Mouse (Mus musculus) adrenal gland, adult (tissue): Measurements from ENCODE around the gene Kctd3.
A peak's percentile ranks its signal among the peaks of the same experiment; 100 is the strongest.

Source experiments
- DNase-seq, 2 experiments: peaks; one replicate each; pipeline ENCODE4 v3.0.0; 2022 to 2023; ENCODE audit warnings: low spot score in 1 of 2; ENCODE audit not compliant: inconsistent age in 2 of 2

Kctd3 gene

DNA sequence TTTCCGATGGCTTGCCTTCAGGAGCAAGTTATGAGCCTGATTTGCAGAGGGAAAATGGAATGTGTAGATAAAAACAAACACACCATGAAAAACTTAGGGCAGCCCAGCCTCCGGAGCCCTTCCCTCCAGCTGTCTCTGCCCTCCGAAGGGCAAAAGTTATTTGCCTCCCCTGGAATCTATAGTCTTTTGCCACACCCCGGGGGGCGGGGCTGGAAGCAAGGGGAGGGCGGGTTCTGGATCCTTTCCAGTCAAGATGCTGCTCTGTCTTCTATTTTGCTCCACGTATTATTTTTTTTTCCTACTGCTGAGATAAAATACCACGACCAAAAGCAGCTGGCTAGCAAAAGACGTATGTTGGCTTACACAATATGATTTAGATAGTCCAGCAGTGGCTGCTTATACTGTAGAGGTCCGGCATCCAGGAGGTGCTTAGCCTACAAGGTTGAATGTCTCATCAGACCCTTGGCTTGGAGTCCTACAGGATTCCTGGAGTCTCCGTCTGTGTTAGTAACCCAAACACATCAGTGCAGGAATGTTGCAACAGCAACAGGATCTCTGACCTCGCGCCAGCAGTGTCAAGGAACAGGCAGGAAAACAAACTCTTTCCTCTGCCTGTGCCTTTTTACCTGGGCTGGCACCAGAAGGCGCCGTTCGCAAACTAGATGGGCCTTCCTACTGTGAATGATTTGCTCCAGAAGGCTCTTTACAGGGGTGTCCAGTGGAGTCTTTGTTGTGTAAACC is 5.4 kb upstream of the Kctd3 start:
- DNase-seq, result peak in 1 of 2 experiments; percentile 70

DNA sequence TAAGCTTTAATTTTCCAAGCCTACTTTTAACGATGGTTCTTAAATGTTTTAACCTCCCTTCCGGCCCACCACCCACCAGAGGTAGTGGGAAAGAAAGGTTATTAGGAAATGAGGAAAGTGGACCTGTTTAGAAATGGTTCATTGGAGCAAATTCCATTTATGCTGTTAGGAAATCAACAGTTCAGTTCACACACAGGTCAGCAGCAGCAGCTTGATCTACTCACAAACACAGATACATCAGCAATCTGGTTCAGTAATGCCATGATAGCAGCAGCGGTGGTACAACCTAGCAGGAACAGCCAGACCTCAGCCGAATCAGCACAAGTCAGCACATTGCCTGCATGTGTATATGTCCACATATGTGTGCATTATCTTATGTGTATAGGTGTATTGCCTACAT is 3.0 kb upstream of the Kctd3 start:
- DNase-seq, result no peak

DNA sequence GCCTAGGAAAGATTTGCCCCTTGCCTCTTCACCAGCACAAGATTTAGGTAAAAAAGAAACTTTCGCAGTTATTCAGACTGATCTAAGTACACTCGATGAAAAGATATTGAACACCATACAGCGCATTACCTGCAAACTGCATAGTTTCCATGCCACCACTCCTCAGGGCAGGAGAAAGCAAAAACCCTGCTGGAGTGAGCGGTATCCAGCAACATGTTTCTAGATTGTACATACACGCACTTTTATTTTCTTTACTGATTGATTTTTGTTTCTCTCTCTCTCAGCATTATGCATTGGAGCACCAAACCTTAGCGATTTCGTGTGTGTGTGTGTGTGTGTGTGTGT is 311 bp upstream of the Kctd3 start:
- no peak for DNase-seq

DNA sequence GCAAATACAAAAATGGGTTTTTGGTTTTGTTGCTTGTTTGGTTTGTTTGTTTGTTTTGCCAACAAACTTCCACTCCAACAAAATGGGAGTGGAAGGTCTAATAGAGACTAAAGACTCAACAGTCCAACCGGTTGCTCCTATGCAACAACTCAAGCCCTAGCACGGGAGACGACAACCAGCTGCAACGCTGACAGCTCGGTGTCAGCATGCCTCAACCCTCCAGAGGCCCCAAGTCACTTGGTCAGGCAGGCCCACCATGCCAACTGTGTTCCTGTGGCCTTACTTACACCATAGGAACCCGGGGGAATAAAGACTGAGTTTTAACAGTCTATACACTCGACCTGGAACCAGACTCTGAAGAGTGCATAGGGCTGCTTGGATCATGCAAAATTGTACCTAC is 815 bp downstream of the Kctd3 start:
- peak in 1 of 2 experiments; percentile 49 for DNase-seq

DNA sequence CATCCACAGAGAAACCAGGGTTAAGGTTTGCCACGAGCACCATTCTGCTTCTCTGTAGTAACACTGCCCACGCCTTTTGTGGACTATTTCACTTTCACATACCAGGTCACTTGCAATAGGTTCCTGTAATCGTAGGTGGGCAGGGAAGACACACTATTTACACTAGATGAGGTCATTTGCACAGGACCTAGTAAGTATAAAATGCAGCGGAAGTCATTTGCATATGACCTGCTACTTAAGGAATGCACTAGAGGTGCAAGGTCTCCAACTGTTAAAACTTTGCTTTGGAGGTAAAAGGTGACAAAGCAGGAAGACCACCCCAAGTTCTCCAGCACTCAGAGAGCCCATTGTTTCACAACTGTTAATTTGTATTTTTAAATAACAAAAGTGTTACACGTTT is 1.4 kb downstream of the Kctd3 start:
- no peak for DNase-seq

DNA sequence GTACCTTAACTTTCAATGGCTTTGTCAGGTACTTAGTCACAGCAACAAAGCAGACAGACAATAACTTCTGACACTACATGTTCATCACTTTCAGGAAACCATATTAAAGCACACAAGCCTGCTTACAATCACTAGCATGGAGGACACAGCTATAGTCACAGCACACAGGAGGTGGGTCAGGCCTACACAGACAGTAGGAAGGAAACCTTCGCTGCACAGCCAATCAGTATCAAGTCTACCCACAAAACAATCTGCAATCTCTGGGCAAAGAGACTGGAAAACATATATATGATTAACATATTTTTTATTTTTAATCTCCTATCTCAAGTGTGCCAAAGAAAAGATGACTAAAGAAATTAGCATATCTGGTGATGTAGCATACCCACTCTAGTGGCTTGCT is 2.9 kb downstream of the Kctd3 start:
- DNase-seq, result no peak

DNA sequence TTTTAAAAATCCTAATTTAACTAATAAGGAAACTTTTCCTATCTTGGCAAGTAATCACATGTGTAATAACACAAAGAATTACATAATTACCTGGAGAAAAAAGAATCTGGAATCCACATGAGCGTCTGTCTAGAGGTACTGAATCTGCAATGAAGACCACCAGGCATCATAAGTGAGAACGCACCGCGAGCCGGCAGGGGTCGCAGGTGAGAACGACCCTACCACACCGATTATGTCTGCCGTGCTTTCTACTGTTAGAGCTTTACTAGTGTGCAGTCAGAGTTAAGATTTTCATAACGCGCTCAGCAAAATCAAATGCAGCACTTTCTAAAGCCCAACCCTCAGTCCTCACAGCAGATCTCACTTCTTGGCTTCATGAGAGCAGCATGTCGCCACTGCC is 5.8 kb downstream of the Kctd3 start:
- no peak for DNase-seq

DNA sequence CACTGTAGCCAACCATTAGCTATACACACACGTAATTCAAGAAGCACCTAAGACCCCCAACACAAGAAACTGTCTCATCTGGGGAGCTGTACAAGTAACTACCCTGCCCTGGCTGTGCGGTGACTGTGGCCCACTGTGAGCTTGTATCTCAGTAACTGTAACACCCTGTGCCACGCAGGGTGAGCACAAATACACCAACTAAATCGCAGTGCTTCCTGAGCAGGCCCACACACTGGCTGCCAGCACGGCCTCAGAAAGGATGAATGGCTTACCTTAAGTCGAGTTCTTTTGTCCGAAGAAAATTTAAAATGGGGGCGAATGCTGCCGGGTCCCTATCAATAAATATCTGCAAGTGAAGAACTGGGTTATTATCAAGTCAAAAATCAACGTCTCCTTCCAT is 7.7 kb downstream of the Kctd3 start:
- DNase-seq, result no peak

DNA sequence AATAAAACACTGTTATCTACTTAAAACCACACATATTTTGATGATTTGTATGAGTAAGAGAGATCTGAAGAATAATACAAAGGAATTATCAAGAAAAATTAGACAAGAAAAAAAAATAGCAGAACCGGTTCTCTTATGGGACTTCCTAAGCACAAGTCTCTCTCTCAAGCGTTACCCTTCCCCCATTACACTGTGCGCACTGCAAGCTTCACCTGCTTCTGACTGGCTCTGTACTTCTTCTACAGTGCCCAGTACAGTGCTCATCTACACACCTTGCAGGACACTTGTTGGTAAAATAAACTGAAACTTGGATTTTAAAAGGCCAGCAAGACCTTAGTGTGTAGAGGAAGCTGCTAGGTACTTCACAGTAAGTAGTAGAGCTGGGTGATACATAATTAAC is 9.7 kb downstream of the Kctd3 start:
- DNase-seq, result no peak

DNA sequence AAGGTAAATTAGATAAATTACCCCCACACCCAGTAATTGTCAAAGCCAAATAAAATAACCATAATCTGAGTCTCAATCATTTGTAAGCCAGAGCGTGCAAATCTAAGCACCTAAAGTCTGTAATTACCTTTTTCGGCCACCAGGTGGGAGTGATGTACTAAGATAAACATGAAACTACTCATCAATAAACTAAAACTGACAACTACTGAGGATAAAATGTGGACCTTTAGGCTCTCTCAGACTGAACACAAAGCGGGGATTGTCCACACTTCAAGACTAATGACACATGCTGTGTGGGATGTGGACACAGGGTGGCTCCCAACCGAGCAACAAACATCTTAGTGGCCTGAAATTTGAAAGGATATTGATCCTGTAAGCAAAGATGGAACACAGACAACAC is 14.4 kb downstream of the Kctd3 start:
- peak in 1 of 2 experiments; percentile 78 for DNase-seq

DNA sequence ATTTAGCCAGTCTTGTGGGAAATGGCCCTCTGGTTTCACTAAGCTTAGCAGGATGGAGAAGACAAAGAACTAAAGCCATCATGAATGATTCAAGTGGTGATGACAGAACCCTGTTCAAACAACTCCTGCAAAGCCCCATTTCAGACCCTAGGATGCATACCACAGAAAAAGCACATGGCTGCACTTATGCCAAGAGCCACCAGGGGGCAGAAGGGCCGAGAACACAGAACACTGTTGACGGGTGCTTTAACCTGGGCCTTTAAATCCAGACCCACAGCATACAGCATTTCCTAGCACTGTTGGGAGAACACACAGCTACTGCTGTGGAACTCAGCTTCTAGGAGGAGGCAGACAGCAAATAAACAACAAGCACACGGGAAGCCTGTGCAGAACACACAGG is 27.6 kb downstream of the Kctd3 start:
- DNase-seq, result peak; percentile 41 to 84

DNA sequence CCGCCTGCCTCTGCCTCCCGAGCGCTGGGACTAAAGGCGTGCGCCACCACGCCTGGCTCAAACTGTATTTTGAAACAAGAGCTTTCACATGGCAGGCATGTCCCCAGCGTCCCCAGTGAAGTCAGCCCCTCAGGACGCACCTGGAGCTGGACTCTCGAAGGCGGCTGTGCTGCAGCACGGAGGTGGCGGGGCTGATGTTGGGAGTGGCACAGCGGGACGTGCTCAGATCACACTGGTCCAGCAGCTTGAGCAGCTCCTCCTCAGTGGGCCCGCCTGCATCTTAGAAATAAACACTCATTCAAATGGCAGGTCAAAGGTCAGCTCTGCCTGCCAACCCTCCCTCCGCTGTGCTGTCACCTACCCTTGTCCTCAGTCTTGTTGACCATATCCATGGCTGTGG is 33.7 kb downstream of the Kctd3 start:
- DNase-seq, result no peak

DNA sequence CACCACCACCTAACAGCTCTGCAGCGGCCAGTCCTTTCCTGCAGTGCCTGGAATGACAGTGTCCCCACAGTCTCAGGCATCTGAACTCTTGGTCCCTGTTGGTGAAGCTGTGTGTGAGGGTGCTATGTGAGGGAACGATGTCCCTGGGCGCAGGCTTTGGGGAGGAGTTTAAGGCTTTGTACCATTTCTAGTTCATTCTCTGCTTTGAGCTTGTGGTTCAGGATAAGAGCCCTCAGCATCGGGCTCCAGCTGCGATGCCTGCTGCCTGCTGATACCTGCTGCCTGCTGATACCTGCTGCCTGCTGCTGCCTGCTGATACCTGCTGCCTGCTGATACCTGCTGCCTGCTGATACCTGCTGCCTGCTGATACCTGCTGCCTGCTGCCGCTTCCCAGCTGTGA is 34.6 kb downstream of the Kctd3 start:
- no peak for DNase-seq

DNA sequence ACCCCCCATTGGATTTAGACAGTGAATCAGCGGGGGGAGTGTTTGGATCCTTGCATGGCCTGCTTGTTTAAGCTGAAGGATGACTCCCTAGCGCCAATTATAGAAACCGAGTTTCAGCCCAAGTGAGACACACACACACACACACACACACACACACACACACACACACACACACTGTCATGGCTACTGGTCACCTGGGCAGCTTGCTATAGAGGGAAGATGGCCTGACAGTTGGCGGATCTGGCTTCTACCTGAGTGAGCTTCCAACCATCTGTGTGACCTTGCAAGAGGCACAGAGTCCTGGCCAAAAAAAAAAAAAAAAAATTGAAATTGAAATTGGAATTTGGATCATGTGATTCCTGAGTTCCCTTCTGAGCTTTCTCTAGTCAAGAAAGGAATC is 55.1 kb downstream of the Kctd3 start:
- DNase-seq, result no peak

DNA sequence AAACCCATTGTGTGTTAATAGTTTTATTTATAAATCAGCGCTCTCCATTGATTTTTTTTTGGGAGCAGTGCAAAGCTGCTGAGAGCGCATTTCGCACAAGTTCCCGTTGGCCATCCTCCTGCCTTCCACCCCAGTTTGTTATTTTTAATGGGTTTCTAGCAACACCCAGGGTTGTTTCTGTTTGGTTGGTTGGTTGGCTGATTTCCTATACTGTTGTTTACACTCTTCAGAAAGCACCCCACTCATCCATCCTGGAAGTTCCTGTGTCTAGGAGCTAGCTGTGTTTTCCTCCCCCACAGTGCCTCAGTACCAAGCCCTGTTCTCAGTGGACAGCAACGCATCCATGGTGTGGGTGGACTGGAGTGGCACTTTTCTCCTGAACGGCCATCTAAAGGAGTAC is 56.5 kb downstream of the Kctd3 start:
- no peak for DNase-seq

DNA sequence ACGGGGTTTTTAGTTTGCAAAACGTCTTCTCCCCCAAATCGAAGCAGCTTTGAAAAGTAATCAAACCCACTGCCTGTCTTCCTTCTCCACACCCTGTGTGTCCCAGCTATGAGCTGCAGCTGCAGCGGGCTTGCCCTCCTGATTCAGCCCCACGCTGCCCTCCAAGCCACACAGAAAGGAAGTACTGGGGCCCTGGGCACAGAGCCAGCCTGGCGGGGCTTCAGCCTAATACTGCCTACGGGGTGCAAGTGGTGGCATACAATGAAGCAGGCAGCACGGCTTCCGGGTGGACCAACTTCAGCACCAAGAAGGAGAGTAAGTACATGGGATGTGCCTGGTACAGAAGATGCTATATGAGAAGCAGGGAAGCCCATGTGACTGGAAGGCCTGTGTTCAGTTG is 59.4 kb downstream of the Kctd3 start:
- no peak for DNase-seq

DNA sequence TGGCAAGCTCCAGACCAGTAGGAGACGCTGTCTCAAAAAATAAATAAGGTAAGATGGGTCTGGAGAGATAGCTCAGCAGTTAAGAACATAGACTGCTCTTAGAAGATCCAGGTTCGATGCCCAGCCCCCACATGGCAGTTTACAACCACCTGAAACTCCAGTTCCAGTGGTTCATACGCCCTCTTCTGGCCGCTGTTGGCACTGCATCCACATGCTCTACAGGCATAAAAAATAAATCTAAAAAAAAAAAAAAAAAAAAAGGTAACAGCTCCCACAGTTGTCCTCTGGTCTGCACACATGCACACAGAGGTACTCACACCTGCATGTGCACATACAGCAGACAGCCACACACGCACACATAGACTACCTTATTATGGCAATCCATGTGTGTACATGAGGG is 59.8 kb downstream of the Kctd3 start:
- DNase-seq, result peak in 1 of 2 experiments; percentile 41

DNA sequence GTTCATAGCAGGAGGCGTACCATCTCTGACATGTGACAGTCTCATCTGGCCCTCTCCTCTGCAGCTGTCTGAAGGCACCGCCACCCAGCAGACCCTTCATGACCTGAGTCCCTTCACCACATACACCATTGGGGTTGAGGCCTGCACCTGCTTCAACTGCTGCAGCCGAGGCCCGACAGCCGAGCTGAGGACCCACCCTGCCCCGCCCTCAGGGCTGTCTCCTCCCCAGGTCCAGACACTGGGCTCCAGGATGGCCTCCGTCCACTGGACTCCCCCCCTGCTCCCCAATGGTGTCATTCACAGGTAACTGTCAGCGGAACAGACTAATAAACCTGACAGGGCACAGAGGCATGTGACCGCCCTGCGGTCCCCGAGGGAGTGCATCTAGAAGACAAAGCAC is 60.8 kb downstream of the Kctd3 start:
- no peak for DNase-seq

DNA sequence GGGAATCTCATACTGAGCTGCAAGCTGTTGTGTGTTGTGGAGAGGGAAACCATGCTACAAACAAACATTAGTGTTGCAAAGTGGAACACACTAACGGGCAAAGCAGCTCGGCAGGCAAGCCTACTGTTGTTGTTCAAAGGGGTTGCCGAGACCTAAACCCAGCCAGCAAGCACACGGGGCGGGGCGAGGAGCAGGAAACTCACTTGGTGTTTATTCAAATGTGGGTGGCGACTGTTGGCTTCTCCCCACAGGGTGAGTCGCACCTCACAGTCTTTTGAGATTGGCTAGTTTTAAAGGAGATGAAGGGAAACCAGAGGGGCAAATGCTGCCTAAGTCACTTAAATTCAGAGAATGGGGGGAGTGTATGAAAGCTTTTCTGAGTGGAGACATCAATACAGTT is 62.3 kb downstream of the Kctd3 start:
- DNase-seq, result no peak

DNA sequence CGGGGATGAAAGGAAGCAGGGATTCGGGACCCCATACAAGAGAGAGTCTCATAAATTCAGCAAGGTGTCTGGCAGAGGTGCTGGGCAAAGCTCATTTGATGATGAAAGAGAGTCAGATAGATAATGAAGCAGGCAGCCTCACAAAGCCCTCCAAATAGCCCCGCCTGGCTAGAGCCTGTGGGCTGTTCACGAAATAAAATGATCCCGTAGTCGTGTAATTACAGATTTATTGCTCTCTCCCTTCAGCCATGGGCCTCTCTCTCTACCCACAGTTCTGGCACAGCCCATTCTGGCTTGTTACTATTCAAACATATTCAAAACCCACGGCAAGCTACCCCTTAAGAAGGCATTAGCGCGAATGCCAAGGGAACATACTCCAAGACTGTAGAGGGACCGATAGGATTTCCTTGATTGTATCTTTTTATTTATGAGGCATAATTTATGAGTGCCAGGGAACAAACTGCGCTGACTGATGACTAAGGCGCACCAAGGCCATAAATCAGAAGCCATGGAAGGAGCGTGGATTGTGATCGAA is 70.3 kb downstream of the Kctd3 start:
- DNase-seq, result peak; percentile 7 to 50
